Mouse (Mus musculus) spleen, adult 2 months (tissue): ENCODE measurements around the gene Dppa4. TPM values are rescaled to one million over a fixed set of nuclear protein-coding genes. Genes with fewer than 3 reads are reported as not detected.
"Not testable (repeated sequence)": the region's sequence is repeated elsewhere in the genome, so short reads cannot be mapped to it uniquely, and the experiment has no call there.

Experiments used
- DNase-seq, 2 experiments: peaks; one replicate each; pipeline versions ENCODE4 v3.0.0 to v3.0.0-alpha.2; 2012 to 2021; ENCODE audit warnings: low spot score in 2 of 2, low read depth in 1 of 2
- H3K27ac ChIP-seq: fragments of 200-500 bp; 2 replicates; pipeline ENCODE4 v1.5.1; 2012; ENCODE audit warnings: low read length, inconsistent platforms; ENCODE audit not compliant: insufficient read depth
- H3K27me3 ChIP-seq: fragments of 200-500 bp; 2 replicates; pipeline ENCODE4 v1.6.1; 2012; ENCODE audit warnings: mild to moderate bottlenecking, moderate library complexity, low read length, inconsistent platforms; ENCODE audit not compliant: control insufficient read depth, insufficient read depth
- H3K36me3 ChIP-seq: fragments of 200-500 bp; 2 replicates; pipeline ENCODE4 v1.6.1; 2012; ENCODE audit warnings: mild to moderate bottlenecking, low read length, inconsistent platforms; ENCODE audit not compliant: control insufficient read depth, insufficient read depth
- H3K4me1 ChIP-seq: fragments of 200-500 bp; 2 replicates; pipeline ENCODE4 v1.6.1; 2011; ENCODE audit warnings: inconsistent platforms; ENCODE audit not compliant: control insufficient read depth, insufficient read depth, insufficient read length
- H3K4me3 ChIP-seq: fragments of 200-500 bp; 2 replicates; pipeline ENCODE4 v1.5.1; 2011; ENCODE audit warnings: mild to moderate bottlenecking, inconsistent platforms; ENCODE audit not compliant: insufficient read depth, insufficient read length; ENCODE audit errors: extremely low read depth
- CTCF ChIP-seq: fragments of 200-500 bp; IDR thresholded peaks from 2 replicates; pipeline ENCODE4 v1.5.1; 2011; ENCODE audit warnings: mild to moderate bottlenecking, inconsistent platforms; ENCODE audit not compliant: insufficient read depth, insufficient read length, insufficient replicate concordance; ENCODE audit errors: extremely low read depth
- POLR2A ChIP-seq: fragments of 200-500 bp; IDR thresholded peaks from 2 replicates; pipeline ENCODE4 v1.6.1; 2011; ENCODE audit warnings: low read depth, low read length, inconsistent platforms
- WGBS: fragments of 180-500 bp; shearing (Covaris S2); methylation state at CpG from one replicate; pipeline ENCODE4 v1.1.7; 2018; 5-methylcytosine and 5-hydroxymethylcytosine counted together
- polyA plus RNA-seq: library from polyadenylated mRNA; depleted of rRNA; stranded (reverse); fragments of >200 nt; gene quantifications from 2 replicates; pipeline ENCODE4 v1.2.3, GENCODE M21; 2012

Gene Dppa4
- polyA plus RNA-seq, 1 experiment: not detected

DNA sequence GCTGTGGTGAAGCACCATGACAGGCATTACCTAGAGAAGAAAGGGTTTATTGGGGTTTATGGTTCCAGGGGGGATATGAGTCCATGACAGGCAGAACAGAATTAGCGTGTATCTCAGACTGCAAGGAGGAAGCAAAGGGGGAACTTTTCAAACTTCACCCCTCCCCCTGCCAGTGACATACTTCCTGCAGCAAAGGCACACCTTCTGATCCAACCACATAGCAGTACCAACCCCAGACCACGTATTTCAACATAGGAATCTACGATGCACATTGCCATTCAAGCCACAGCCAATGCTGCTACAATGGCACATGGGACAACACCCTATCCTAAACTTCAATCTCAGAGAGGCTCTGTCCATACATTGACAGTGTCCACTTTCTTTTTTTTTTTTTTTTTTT is 16.4 kb downstream of the Dppa4 start:
- no peaks in the 10 kb centered on the region for H3K36me3 ChIP-seq
- DNase-seq: no peak
- WGBS: 34% methylated on average over 3 of the region's 3 CpGs

GRCm38 (mm10) chr16:48303509-48303908 is 20.0 kb downstream of the Dppa4 start, which contains the start of gene Dppa2:
TSS of gene Dppa2 (plus strand) at chr16:48303908.
- Histone ChIP-seq H3K27ac (no peak within 1 kb of the TSS), H3K27me3 (no peaks in the 10 kb centered on the region), H3K4me3 (no peak within 1 kb of the TSS), H3K4me1 (no peaks in the 10 kb centered on the region), H3K36me3 (no peaks in the 10 kb centered on the region)
- no peak for TF ChIP-seq CTCF
- DNase-seq: no peak
- WGBS: 90% methylated on average over 7 of the region's 7 CpGs

More for the DNA sequence above, 16.4 kb downstream of the Dppa4 start:
- Histone ChIP-seq H3K27me3 (no peaks in the 10 kb centered on the region), H3K27ac (no peak overlapping the region), H3K4me1 (no peaks in the 10 kb centered on the region), H3K4me3 (no peak overlapping the region)
- TF ChIP-seq CTCF (no peak), POLR2A (no peak)

DNA sequence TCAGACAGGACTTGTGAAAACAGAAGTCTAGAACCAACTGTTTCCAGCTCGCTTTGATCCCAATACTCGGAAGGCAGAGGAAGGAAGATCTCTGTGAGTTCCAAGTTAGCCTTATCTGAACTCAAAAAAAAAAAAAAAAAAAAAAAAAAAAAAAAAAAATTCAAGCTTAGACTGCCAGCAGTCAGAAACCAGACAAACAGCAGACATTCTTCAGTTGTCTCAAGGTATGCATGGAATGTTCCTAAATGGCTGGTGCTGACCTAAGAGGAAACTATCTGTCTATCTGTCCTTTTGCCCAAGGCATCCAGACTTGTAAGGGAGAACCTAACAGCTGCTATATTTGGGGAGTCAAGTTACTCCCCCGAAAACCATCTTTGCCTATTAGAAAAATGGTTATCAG is 20.4 kb downstream of the Dppa4 start:
- no peaks in the 10 kb centered on the region for H3K27me3 ChIP-seq
- no peak for DNase-seq
- no peaks in the 10 kb centered on the region for H3K4me1 ChIP-seq
- TF ChIP-seq CTCF (no peak), POLR2A (no peak)
- WGBS: 84% methylated on average over 3 of the region's 3 CpGs
- no peaks in the 10 kb centered on the region for H3K36me3 ChIP-seq
- H3K27ac ChIP-seq: no peak overlapping the region
- no peak overlapping the region for H3K4me3 ChIP-seq

- not testable (repeated sequence) for DNase-seq, H3K4me3 ChIP-seq
- 89% methylated on average over 10 of the region's 10 CpGs for WGBS
Observed at GRCm38 (mm10) chr16:48308916-48309315, 25.4 kb downstream of the Dppa4 start.

DNA sequence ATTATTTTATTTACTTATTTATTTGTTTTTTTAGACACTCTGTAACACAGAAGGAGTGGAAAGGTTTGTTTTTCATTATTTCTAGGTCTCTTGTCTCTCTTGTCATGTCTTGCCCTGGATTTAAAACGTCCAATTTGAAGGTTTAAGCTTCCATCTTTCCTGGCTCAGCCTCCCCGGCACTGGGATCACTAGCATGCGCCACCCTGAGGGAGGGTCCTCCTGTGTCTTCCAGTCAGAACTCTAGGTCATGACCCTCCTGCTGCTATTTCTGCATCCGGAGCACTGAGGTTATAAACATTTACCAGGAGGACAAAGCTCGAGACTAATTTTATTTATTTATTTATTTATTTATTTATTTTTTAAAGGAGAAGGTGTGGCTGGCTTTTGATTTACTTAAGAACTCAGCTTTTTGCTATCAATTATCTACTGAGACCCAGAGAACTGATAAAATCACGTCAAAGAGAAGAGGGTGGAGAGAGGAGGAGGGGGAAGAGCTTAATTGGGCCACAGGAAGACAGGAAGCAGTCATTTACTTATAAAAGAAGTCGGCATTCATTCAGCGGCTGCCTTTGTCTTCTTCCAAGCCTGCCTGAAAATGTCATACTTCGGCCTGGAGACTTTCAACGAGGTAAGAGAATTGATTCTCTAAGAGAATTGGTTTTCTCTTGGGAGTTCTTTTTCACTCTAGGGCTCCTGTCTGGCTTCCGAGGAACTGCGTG is 26.5 kb downstream of the Dppa4 start:
- H3K27me3 ChIP-seq: no peaks in the 10 kb centered on the region
- H3K36me3 ChIP-seq: no peaks in the 10 kb centered on the region
- no peaks in the 10 kb centered on the region for H3K4me1 ChIP-seq
- no peak for DNase-seq
- no peak overlapping the region for H3K27ac ChIP-seq
- WGBS: 87% methylated on average over 12 of the region's 12 CpGs
- TF ChIP-seq CTCF (no peak), POLR2A (no peak)
- no peak overlapping the region for H3K4me3 ChIP-seq

More at GRCm38 (mm10) chr16:48308916-48309315, 25.4 kb downstream of the Dppa4 start:
- not testable (repeated sequence) for H3K36me3 ChIP-seq, H3K4me1 ChIP-seq, H3K27me3 ChIP-seq, H3K27ac ChIP-seq

DNA sequence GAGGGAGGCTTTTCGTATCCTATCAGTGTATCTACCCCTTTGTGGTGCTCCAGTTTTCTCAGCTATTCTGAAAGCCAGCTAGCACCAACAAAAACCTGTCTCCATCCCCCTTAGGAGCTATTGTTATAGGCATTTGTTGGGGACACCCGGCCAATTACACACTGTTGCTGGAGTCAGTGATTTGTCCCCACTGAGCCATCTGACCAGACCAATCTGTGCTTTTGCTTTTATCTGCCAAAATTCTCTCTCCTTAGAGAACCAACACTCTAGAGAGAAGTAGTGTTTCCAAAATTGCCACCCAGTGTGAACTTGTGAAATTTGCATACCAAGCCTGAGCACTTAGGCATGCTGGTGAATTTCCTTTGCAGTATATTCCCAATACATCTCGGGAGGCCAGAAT is 31.8 kb downstream of the Dppa4 start:
- Histone ChIP-seq H3K4me1 (no peaks in the 10 kb centered on the region), H3K4me3 (no peak overlapping the region), H3K27me3 (no peaks in the 10 kb centered on the region), H3K27ac (no peak overlapping the region), H3K36me3 (no peaks in the 10 kb centered on the region)
- WGBS: 91% methylated on average over 3 of the region's 3 CpGs
- DNase-seq: no peak
- TF ChIP-seq POLR2A (no peak), CTCF (no peak)

- H3K27ac ChIP-seq: no peak overlapping the region
- no peaks in the 10 kb centered on the region for H3K36me3 ChIP-seq
- no peak for DNase-seq
- TF ChIP-seq CTCF (no peak), POLR2A (no peak)
- no peak overlapping the region for H3K4me3 ChIP-seq
- WGBS: 94% methylated on average over 6 of the region's 6 CpGs
- H3K27me3 ChIP-seq: no peaks in the 10 kb centered on the region
- no peaks in the 10 kb centered on the region for H3K4me1 ChIP-seq
Observed at GRCm38 (mm10) chr16:48320781-48321180, 37.2 kb downstream of the Dppa4 start.

GRCm38 (mm10) chr16:48323133-48323532 is 39.6 kb downstream of the Dppa4 start:
- no peak overlapping the region for H3K4me3 ChIP-seq
- no peaks in the 10 kb centered on the region for H3K36me3 ChIP-seq
- DNase-seq: no peak
- no peaks in the 10 kb centered on the region for H3K4me1 ChIP-seq
- no peak overlapping the region for H3K27ac ChIP-seq
- H3K27me3 ChIP-seq: no peaks in the 10 kb centered on the region
- TF ChIP-seq POLR2A (no peak), CTCF (no peak)
- 93% methylated on average over 6 of the region's 6 CpGs for WGBS
